9 mouse cellular contexts compared by ENCODE assay signal in genomic region chr10:80947802-80948201, GRCm38 (mm10). TPM values are rescaled to one million over a fixed set of nuclear protein-coding genes. Genes with fewer than 3 reads are reported as not detected.
DNase-seq lines count a peak whose midpoint lies in the region; TF ChIP-seq lines count a peak whose summit lies in the region.
"Had no signal": no experiment of that assay in that cellular context is flagged by ENCODE, and none has a peak within 500 bp of the region (broad histone marks: within the 10 kb centered on the region; RNA-seq: fewer than 3 reads in every experiment).

No protein-coding gene starts in this region.

- no peaks in the 10 kb centered on the region for H3K9me3 ChIP-seq in ES-Bruce4 (replicated peaks; ENCODE audit: control insufficient read depth, insufficient read depth, low read length, poor library complexity, severe bottlenecking)
- no peaks in the 10 kb centered on the region for H3K9me3 ChIP-seq in heart, embryonic 10.5 days
- H3K9me3 ChIP-seq: megakaryocyte, embryonic 14.5 days had no signal

- TF ChIP-seq POLR2A in ES-Bruce4 (IDR thresholded peaks at IDR 0.05; ENCODE audit: insufficient read depth, low read length) = no peak
- TF ChIP-seq POLR2A in thymus, adult 2 months (IDR thresholded peaks at IDR 0.05; ENCODE audit: control insufficient read depth, extremely low read depth, insufficient read depth, low read length, poor library complexity) = no peak

- H3K36me3 ChIP-seq in ES-Bruce4 (ENCODE audit: control insufficient read depth, insufficient read depth, low read length, poor library complexity, severe bottlenecking) = no peaks in the 10 kb centered on the region
- no peaks in the 10 kb centered on the region for H3K36me3 ChIP-seq in heart, embryonic 10.5 days
- no peaks in the 10 kb centered on the region for H3K36me3 ChIP-seq in thymus, adult 2 months (ENCODE audit: control insufficient read depth, insufficient read depth, low read length)

- no peak overlapping the region for H3K4me3 ChIP-seq in ES-Bruce4 (ENCODE audit: low read depth, low read length)
- no peak overlapping the region for H3K4me3 ChIP-seq in heart, embryonic 10.5 days
- H3K4me3 ChIP-seq in thymus, adult 2 months (ENCODE audit: control insufficient read depth, insufficient read depth, low read length) = no peak overlapping the region

- peaks cover 38% of the 10 kb centered on the region for H3K4me1 ChIP-seq in ES-Bruce4 (ENCODE audit: control insufficient read depth, insufficient read depth, low read length)
- H3K4me1 ChIP-seq in heart, embryonic 10.5 days = peaks cover 69% of the 10 kb centered on the region
- peaks cover 11% of the 10 kb centered on the region for H3K4me1 ChIP-seq in thymus, adult 2 months (replicated peaks; ENCODE audit: control insufficient read depth, insufficient read depth, low read length)

- no peak for TF ChIP-seq CTCF in ES-Bruce4 (IDR thresholded peaks at IDR 0.05; ENCODE audit: low read depth, low read length)
- TF ChIP-seq CTCF in thymus, adult 2 months (IDR thresholded peaks at IDR 0.05; ENCODE audit: borderline replicate concordance, control insufficient read depth, extremely low read depth, insufficient read depth, low read length, poor library complexity) = no peak

- H3K27ac ChIP-seq in ES-Bruce4 (ENCODE audit: insufficient read depth, low read length) = peak overlapping the region; percentile 93
- peak overlapping the region; percentile 77 for H3K27ac ChIP-seq in heart, embryonic 10.5 days
- H3K27ac ChIP-seq in thymus, adult 2 months (ENCODE audit: control insufficient read depth, insufficient read depth, low read length) = no peak overlapping the region

- TF ChIP-seq EP300 in ES-Bruce4 (IDR thresholded peaks at IDR 0.05; ENCODE audit: insufficient read depth, low read depth, low read length) = no peak

- H3K9ac ChIP-seq in ES-Bruce4 (ENCODE audit: low read depth, poor library complexity, severe bottlenecking) = no peak overlapping the region

- peak; percentile 53 for DNase-seq in gastrocnemius, postnatal 25 days
- no peak for DNase-seq in gastrocnemius, adult 18-20 months (ENCODE audit: low spot score)
- peak; percentile 78 for DNase-seq in heart, embryonic 10.5 days (ENCODE audit: low spot score)
- peak; percentile 78 to 87 for DNase-seq in kidney, postnatal 36 days
- DNase-seq in layer of hippocampus, postnatal 14 days (ENCODE audit: low spot score in 2 of 2) = no peak
- DNase-seq in layer of hippocampus, postnatal 25 days (ENCODE audit: extremely low spot score in 1 of 2, low spot score in 1 of 2) = no peak
- no peak for DNase-seq in thymus, adult 2 months

- WGBS in heart, embryonic 10.5 days = 23% methylated on average over 2 of the region's 2 CpGs
- WGBS in thymus, adult 2 months = 77% methylated on average over 2 of the region's 2 CpGs

- no peaks in the 10 kb centered on the region for H3K27me3 ChIP-seq in ES-Bruce4 (ENCODE audit: control insufficient read depth, insufficient read depth, low read length, poor library complexity, severe bottlenecking)
- peaks cover 4% of the 10 kb centered on the region; the same call in 1 of the 2 replicates for H3K27me3 ChIP-seq in heart, embryonic 10.5 days (ENCODE audit: insufficient read depth, poor library complexity, severe bottlenecking)
- no peaks in the 10 kb centered on the region for H3K27me3 ChIP-seq in thymus, adult 2 months (ENCODE audit: control insufficient read depth, insufficient read depth, low read length)

RNA-seq across cellular contexts. Expression of gene Gadd45b, which starts 17.9 kb away (rescaled TPM):
- total RNA-seq in gastrocnemius, postnatal 25 days (2021) = 10 to 100 TPM; 12.7 to 30.0 TPM
- total RNA-seq in gastrocnemius, adult 18-20 months (2021) = 10 to 100 TPM; 17.3 to 25.0 TPM
- polyA plus RNA-seq in ES-Bruce4 (2011; ENCODE audit: insufficient read depth, insufficient read length, low read depth, missing spikeins) = 80.7 and 86.3 TPM in 2 replicates
- polyA plus RNA-seq in heart, embryonic 10.5 days (2016; fragmentation: Nextera tagmentation; extraction: Ambion mirVana) = 17.1 and 20.1 TPM in 2 replicates
- 10 to 100 TPM; 14.0 to 17.6 TPM for total RNA-seq in layer of hippocampus, postnatal 14 days (2021)
- total RNA-seq in layer of hippocampus, postnatal 25 days (2021) = 10 to 100 TPM; 15.0 to 16.7 TPM
- 36.2 and 53.2 TPM in 2 replicates for polyA plus RNA-seq in thymus, adult 2 months (2012; rRNA removed)

RNA-seq across cellular contexts. Expression of gene Lmnb2, which starts 29.8 kb away (rescaled TPM):
- 1 to 10 TPM; 3.7 to 5.1 TPM for total RNA-seq in gastrocnemius, postnatal 25 days (2021)
- 1 to 10 TPM; 2.7 to 3.2 TPM for total RNA-seq in gastrocnemius, adult 18-20 months (2021)
- 25.9 and 28.2 TPM in 2 replicates for polyA plus RNA-seq in ES-Bruce4 (2011; ENCODE audit: insufficient read depth, insufficient read length, low read depth, missing spikeins)
- polyA plus RNA-seq in heart, embryonic 10.5 days (2016; fragmentation: Nextera tagmentation; extraction: Ambion mirVana) = 39.7 and 47.3 TPM in 2 replicates
- 10 to 100 TPM; 18.2 to 21.5 TPM for total RNA-seq in layer of hippocampus, postnatal 14 days (2021)
- 10 to 100 TPM; 17.5 to 19.6 TPM for total RNA-seq in layer of hippocampus, postnatal 25 days (2021)
- 44.2 and 52.7 TPM in 2 replicates for polyA plus RNA-seq in thymus, adult 2 months (2012; rRNA removed)

RNA-seq across cellular contexts. Expression of gene Timm13, which starts 47.0 kb away (rescaled TPM):
- total RNA-seq in gastrocnemius, postnatal 25 days (2021) = 100 to 1,000 TPM; 114 to 125 TPM
- total RNA-seq in gastrocnemius, adult 18-20 months (2021) = 100 to 1,000 TPM; 109 to 127 TPM
- 135 and 146 TPM in 2 replicates for polyA plus RNA-seq in ES-Bruce4 (2011; ENCODE audit: insufficient read depth, insufficient read length, low read depth, missing spikeins)
- 348 and 363 TPM in 2 replicates for polyA plus RNA-seq in heart, embryonic 10.5 days (2016; fragmentation: Nextera tagmentation; extraction: Ambion mirVana)
- 100 to 1,000 TPM; 161 to 172 TPM for total RNA-seq in layer of hippocampus, postnatal 14 days (2021)
- total RNA-seq in layer of hippocampus, postnatal 25 days (2021) = 100 to 1,000 TPM; 145 to 167 TPM
- 227 and 310 TPM in 2 replicates for polyA plus RNA-seq in thymus, adult 2 months (2012; rRNA removed)

Comparison
In these comparisons a context has a peak if more than half of its experiments do, and no peak if none do; other contexts are left out.
1. DNase-seq: peak in gastrocnemius, postnatal 25 days (single experiment), heart, embryonic 10.5 days (single experiment) and kidney, postnatal 36 days (2 of 2); none in gastrocnemius, adult 18-20 months (single experiment), layer of hippocampus, postnatal 14 days (0 of 2), layer of hippocampus, postnatal 25 days (0 of 2) and thymus, adult 2 months (single experiment).